Mouse (Mus musculus) heart, embryonic 13.5 days (tissue): ENCODE measurements around the gene Bag3. TPM values are rescaled to one million over a fixed set of nuclear protein-coding genes. Genes with fewer than 3 reads are reported as not detected.

Source experiments
- ATAC-seq: fragments of 200-750 bp; cut with Nextera tagmentation; 2 replicates; pipeline ENCODE4 v1.8.0; 2017; ENCODE audit warnings: moderate TSS enrichment; ENCODE audit not compliant: insufficient number of reproducible peaks, low FRiP score, low TSS enrichment; ENCODE audit errors: extremely low read depth
- H3K27ac ChIP-seq: fragments of 300-500 bp; sonication (generic); replicated peaks from 2 replicates; pipeline ENCODE4 v1.5.1; 2015; ENCODE audit warnings: moderate library complexity, mild to moderate bottlenecking, inconsistent platforms
- H3K27me3 ChIP-seq: fragments of 300-500 bp; sonication (generic); replicated peaks from 2 replicates; pipeline ENCODE4 v1.6.1; 2015; ENCODE audit warnings: mild to moderate bottlenecking, inconsistent platforms
- H3K36me3 ChIP-seq: fragments of 300-500 bp; sonication (generic); 2 replicates; pipeline ENCODE4 v1.6.1; 2015; ENCODE audit warnings: mild to moderate bottlenecking, inconsistent platforms
- H3K4me1 ChIP-seq: fragments of 300-500 bp; sonication (generic); 2 replicates; pipeline ENCODE4 v1.6.1; 2015; ENCODE audit warnings: inconsistent platforms
- H3K4me2 ChIP-seq: fragments of 300-500 bp; sonication (generic); 2 replicates; pipeline ENCODE4 v1.6.1; 2015; ENCODE audit warnings: inconsistent platforms, mild to moderate bottlenecking, moderate library complexity
- H3K4me3 ChIP-seq: fragments of 300-500 bp; sonication (generic); 2 replicates; pipeline ENCODE4 v1.5.1; 2015; ENCODE audit warnings: moderate library complexity, mild to moderate bottlenecking, inconsistent platforms
- H3K9ac ChIP-seq: fragments of 300-500 bp; sonication (generic); 2 replicates; pipeline ENCODE4 v1.6.1; 2015; ENCODE audit warnings: inconsistent platforms, mild to moderate bottlenecking, moderate library complexity
- H3K9me3 ChIP-seq: fragments of 300-500 bp; sonication (generic); 2 replicates; pipeline ENCODE4 v1.6.1; 2016; ENCODE audit warnings: inconsistent platforms
- WGBS: fragments of 180-500 bp; shearing (Covaris S2); methylation state at CpG from one replicate; pipeline ENCODE4 v1.1.7; 2015; ENCODE audit warnings: mixed read lengths; 5-methylcytosine and 5-hydroxymethylcytosine counted together
- polyA plus RNA-seq: library from polyadenylated mRNA; unstranded; fragments of >200 nt; fragmentation: Nextera tagmentation; extraction: Ambion mirVana; gene quantifications from 2 replicates; pipeline ENCODE4 v1.2.1, GENCODE M21; 2015

Bag3 gene
- polyA plus RNA-seq = 21.5 and 22.6 TPM in 2 replicates

DNA sequence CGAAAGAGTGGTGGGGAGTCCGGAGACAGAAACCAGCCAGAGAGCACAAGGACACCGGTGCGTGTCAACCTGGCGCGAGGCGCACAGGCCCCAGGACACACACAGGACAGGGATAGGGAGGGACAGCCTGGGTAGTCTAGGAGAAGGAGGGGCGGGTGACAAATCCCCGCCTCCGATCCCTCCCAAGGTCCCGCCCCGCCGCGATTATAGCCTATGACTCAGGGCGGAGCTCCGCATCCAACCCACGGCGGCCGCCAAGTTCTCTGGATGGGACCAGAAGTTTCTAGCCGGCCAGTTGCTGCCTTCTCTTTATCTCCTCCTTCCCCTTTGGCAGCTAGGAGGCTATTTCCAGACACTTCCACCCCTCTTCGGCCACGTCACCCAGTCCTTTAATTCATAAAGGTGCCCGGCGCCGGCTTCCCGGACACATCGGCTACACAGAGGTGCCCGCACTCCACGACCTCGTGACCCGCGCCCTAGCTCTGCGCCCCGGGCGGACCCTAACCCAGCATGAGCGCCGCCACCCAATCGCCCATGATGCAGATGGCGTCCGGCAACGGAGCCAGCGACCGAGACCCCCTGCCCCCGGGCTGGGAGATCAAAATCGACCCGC lies at the start of gene Bag3:
TSS of gene Bag3 (plus strand) at position 268 of the 613 bp plus-strand sequence.
- ATAC-seq = peak; percentile 88
- no peaks in the 10 kb centered on the region for H3K27me3 ChIP-seq
- WGBS = under 1% methylated on average over 46 of the region's 46 CpGs

DNA sequence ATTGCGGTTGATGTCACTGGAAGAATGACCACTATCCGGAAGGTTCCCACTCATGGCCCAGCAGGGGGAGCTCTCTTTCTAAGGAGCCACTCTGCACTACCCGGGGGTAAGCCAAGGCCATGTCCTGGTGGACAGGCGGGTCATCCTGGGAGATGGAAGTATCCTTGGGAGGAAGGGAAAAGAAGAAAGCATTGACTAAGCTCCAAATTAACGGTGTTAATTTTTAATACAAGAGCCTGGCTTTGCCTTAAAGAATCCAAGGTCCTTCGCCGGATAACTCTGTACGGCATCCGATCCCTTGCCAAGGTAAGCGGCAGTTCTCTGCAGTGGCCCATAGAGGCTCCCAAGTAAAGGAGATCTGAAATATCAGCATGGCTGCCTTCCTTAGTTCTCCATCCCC lies 49.1 kb upstream of the Bag3 start:
- Histone ChIP-seq H3K9me3 (0 out of 2 replicates have a peak, but pooled peaks cover 6% of the 10 kb centered on the region), H3K4me1 (no peaks in the 10 kb centered on the region), H3K27ac (no peak overlapping the region), H3K27me3 (no peaks in the 10 kb centered on the region), H3K4me3 (peak overlapping the region; percentile 32), H3K4me2 (peak overlapping the region; percentile 55), H3K9ac (no peak overlapping the region), H3K36me3 (no peaks in the 10 kb centered on the region)
- WGBS = 30% methylated on average over 10 of the region's 10 CpGs
- ATAC-seq = no peak

More for the DNA sequence above, at the start of gene Bag3:
- peaks cover 5% of the 10 kb centered on the region for H3K36me3 ChIP-seq
- peak within 1 kb of the TSS; percentile 91 for H3K4me3 ChIP-seq
- H3K9me3 ChIP-seq = no peaks in the 10 kb centered on the region
- H3K4me1 ChIP-seq = peaks cover 54% of the 10 kb centered on the region
- H3K4me2 ChIP-seq = peak within 1 kb of the TSS; percentile 86
- peak within 1 kb of the TSS; percentile 97 for H3K9ac ChIP-seq
- H3K27ac ChIP-seq = peak within 1 kb of the TSS; percentile 99

- H3K4me1 ChIP-seq = no peaks in the 10 kb centered on the region
- no peak for ATAC-seq
- peaks cover 40% of the 10 kb centered on the region for H3K9me3 ChIP-seq
- no peak overlapping the region for H3K4me2 ChIP-seq
- no peaks in the 10 kb centered on the region for H3K27me3 ChIP-seq
- H3K27ac ChIP-seq = no peak overlapping the region
- no peak overlapping the region for H3K9ac ChIP-seq
- WGBS = 87% methylated on average over 3 of the region's 3 CpGs
- no peaks in the 10 kb centered on the region for H3K36me3 ChIP-seq
- H3K4me3 ChIP-seq = no peak overlapping the region
Observed at GRCm38 (mm10) chr7:128488986-128489385, 34.4 kb upstream of the Bag3 start.

DNA sequence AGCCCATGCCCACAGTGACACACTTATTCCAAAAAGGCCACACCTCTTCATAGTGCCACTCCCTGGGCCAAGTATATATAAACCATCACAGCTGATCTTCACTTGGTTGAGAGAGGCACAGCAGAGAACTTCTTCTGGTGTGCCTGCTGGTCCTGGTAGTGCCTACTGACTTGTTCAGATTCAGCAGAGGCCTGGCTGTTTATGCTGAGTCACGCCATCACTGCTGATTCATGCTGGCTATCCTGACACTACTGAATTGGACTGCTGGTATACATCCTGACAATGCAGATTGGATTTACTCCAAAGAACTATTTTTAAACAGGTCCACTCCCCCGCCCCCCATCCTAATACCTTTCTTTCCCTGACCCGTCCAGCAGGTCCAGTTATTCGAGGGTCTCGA lies 28.9 kb upstream of the Bag3 start:
- no peak overlapping the region for H3K4me2 ChIP-seq
- no peaks in the 10 kb centered on the region for H3K36me3 ChIP-seq
- WGBS = 79% methylated on average over 5 of the region's 5 CpGs
- ATAC-seq = no peak
- no peaks in the 10 kb centered on the region for H3K27me3 ChIP-seq
- no peak overlapping the region for H3K4me3 ChIP-seq
- no peak overlapping the region for H3K27ac ChIP-seq
- no peak overlapping the region for H3K9ac ChIP-seq
- H3K4me1 ChIP-seq = peaks cover 1% of the 10 kb centered on the region; the same call in 1 of the 2 replicates
- no peaks in the 10 kb centered on the region for H3K9me3 ChIP-seq

DNA sequence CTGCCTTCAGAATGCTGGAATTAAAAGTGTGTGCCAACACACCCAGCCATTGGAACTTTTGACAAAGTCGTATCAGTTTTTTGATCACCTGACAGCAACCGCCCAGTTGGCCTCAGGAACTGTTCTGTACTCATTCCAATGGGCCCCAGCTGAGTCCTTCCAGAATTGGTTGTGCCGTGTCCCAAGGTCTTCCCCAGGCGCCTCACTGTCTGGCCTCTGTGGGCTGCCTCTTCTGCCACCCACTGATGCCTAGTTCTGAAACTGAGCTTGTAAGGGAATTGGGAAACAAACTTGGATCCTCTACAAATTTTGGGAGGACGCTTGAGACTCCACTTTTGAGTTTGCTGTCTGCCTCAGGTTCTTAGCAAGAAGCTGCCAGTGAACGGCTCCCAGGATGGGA lies 23.6 kb upstream of the Bag3 start:
- ATAC-seq = no peak
- 65% methylated on average over 6 of the region's 6 CpGs for WGBS
- Histone ChIP-seq H3K4me2 (no peak overlapping the region), H3K9me3 (no peaks in the 10 kb centered on the region), H3K4me1 (peaks cover 14% of the 10 kb centered on the region), H3K4me3 (no peak overlapping the region), H3K36me3 (no peaks in the 10 kb centered on the region), H3K27ac (no peak overlapping the region), H3K9ac (no peak overlapping the region), H3K27me3 (no peaks in the 10 kb centered on the region)

- Histone ChIP-seq H3K4me3 (no peak overlapping the region), H3K27me3 (no peaks in the 10 kb centered on the region), H3K27ac (no peak overlapping the region), H3K4me2 (no peak overlapping the region), H3K9ac (no peak overlapping the region), H3K4me1 (peaks cover 14% of the 10 kb centered on the region), H3K9me3 (no peaks in the 10 kb centered on the region), H3K36me3 (no peaks in the 10 kb centered on the region)
- no peak for ATAC-seq
- WGBS = 80% methylated on average over 6 of the region's 6 CpGs
Observed at GRCm38 (mm10) chr7:128504091-128504490, 19.3 kb upstream of the Bag3 start.

DNA sequence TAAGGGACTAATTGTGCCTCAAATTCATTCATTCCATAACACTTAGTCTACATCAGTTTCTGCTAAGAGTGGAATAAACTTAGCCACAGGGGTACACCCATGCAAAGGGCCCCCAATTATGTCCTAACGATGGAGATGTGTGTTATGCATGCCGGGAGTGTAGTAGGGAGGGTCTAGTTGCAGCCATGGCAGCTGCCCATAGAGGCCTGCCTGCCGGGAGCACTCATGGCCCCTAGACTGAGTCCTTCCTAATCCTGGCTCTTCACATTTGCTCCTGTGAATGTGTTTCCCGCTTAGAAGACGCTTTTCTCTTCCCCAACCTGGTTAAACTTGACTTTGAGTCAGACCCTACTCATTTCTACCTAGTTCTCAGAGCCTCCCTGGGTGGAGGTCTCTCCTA lies 11.5 kb upstream of the Bag3 start:
- no peak overlapping the region for H3K4me3 ChIP-seq
- no peaks in the 10 kb centered on the region for H3K27me3 ChIP-seq
- H3K9me3 ChIP-seq = no peaks in the 10 kb centered on the region
- no peak for ATAC-seq
- H3K4me2 ChIP-seq = no peak overlapping the region
- H3K9ac ChIP-seq = no peak overlapping the region
- no peaks in the 10 kb centered on the region for H3K36me3 ChIP-seq
- peaks cover 12% of the 10 kb centered on the region for H3K4me1 ChIP-seq
- WGBS = 77% methylated on average over 5 of the region's 5 CpGs
- H3K27ac ChIP-seq = no peak overlapping the region

DNA sequence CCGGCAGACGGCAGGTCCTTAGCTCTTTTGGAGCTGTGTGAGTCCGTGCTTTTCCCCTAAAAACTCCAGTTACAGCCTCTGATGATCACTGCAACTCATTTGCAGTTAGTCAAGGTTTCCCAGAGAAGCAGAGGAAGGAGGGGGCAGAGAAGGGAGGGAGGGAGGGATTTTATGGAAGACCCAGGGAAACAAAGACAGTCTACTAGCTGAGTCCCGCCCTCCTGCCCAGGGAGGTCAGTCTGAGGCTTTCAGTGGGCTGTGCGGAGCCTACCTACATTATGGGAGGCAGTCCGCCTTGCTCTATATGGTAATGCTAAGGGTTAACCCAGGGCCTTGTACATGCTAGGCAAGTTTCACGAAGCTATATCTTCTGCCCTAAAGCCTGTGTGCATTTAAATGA lies 9.9 kb upstream of the Bag3 start:
- ATAC-seq = no peak
- Histone ChIP-seq H3K4me1 (peaks cover 12% of the 10 kb centered on the region), H3K9ac (no peak overlapping the region), H3K9me3 (no peaks in the 10 kb centered on the region), H3K36me3 (no peaks in the 10 kb centered on the region), H3K27ac (no peak overlapping the region), H3K27me3 (no peaks in the 10 kb centered on the region), H3K4me2 (no peak overlapping the region), H3K4me3 (no peak overlapping the region)
- 64% methylated on average over 7 of the region's 7 CpGs for WGBS

DNA sequence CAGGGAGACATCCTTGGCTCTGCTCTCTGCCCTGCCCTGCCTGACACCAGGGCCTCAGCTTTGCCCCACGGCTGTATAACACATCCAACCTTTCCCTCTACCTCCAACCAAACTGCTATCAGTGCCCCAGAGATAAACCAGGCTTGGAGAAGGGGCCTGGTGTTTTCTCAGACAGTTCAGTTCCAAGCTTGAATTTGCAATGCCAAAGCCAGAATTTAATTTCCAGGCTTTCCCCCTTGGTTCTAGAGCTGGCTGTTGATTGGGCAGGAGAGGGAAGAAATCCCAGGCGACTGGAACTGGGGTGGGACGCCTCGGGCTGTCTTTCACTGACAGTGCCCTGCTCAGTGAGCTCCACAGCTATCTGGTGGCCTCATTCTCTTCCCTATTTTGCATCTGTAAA lies 9.1 kb upstream of the Bag3 start:
- no peaks in the 10 kb centered on the region for H3K9me3 ChIP-seq
- ATAC-seq = no peak
- 26% methylated on average over 4 of the region's 4 CpGs for WGBS

DNA sequence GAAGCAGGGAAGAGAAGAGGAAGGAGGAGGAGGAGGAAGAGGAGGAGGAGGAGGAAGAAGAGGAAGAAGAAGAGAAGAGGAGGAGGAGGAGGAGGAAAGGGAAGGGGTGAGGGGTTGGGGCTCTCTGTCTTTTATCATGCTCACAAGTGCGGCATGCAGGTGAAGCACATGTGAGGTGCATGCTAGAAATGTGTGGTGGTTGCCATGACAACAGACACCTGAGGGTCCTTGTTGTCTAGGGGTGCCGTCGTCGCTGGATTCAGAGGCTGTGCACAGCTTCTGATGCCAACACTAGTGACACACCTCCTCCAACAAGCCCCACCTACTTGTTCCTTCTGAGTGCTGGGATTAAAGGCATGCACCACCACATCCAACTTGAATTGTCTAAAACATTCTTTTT lies 7.1 kb upstream of the Bag3 start:
- no peak; the same call in 1 of the 2 replicates for ATAC-seq
- Histone ChIP-seq H3K4me3 (no peak overlapping the region), H3K27me3 (no peaks in the 10 kb centered on the region), H3K9ac (no peak overlapping the region), H3K27ac (no peak overlapping the region), H3K4me2 (no peak overlapping the region), H3K4me1 (peaks cover 24% of the 10 kb centered on the region), H3K9me3 (no peaks in the 10 kb centered on the region), H3K36me3 (no peaks in the 10 kb centered on the region)
- WGBS = 72% methylated on average over 4 of the region's 4 CpGs

More for the DNA sequence above, 9.1 kb upstream of the Bag3 start:
- Histone ChIP-seq H3K4me3 (no peak overlapping the region), H3K9ac (peak overlapping the region; percentile 62), H3K36me3 (no peaks in the 10 kb centered on the region), H3K4me1 (peaks cover 15% of the 10 kb centered on the region), H3K4me2 (no peak overlapping the region), H3K27me3 (no peaks in the 10 kb centered on the region), H3K27ac (no peak overlapping the region)

GRCm38 (mm10) chr7:128519316-128520050 lies 3.9 kb upstream of the Bag3 start:
- H3K9ac ChIP-seq = peak overlapping the region; percentile 50; the same call in 1 of the 2 replicates
- H3K4me2 ChIP-seq = peak overlapping the region; percentile 45
- no peaks in the 10 kb centered on the region for H3K9me3 ChIP-seq
- H3K36me3 ChIP-seq = no peaks in the 10 kb centered on the region
- no peaks in the 10 kb centered on the region for H3K27me3 ChIP-seq
- H3K4me1 ChIP-seq = peaks cover 21% of the 10 kb centered on the region
- H3K4me3 ChIP-seq = 0 out of 2 replicates have a peak overlapping the region, but pooled peaks have one; percentile 4
- no peak for ATAC-seq
- H3K27ac ChIP-seq = no peak overlapping the region; the same call in 1 of the 2 replicates
- WGBS = 56% methylated on average over 16 of the region's 16 CpGs
